Mouse (Mus musculus) MEL-GATA-1-ER (cell line): ENCODE measurements around the gene Thada.
"Not testable (repeated sequence)": the region's sequence is repeated elsewhere in the genome, so short reads cannot be mapped to it uniquely, and the experiment has no call there.

ENCODE experiments used
- DNase-seq: peaks from one replicate; pipeline ENCODE4 v3.0.0-alpha.2; 2012; ENCODE audit warnings: low read depth; ENCODE audit errors: extremely low read depth

Thada gene

GRCm38 (mm10) chr17:84187727-84188373 lies 278.2 kb downstream of the Thada start, which contains the start of gene Zfp36l2:
Zfp36l2 (minus strand) TSS chr17:84187947.
- peak; percentile 72 for DNase-seq

GRCm38 (mm10) chr17:84187264-84187663 lies 278.7 kb downstream of the Thada start:
- not testable (repeated sequence) for DNase-seq

GRCm38 (mm10) chr17:84186451-84187202 lies 279.4 kb downstream of the Thada start:
- DNase-seq, result no peak

- no peak for DNase-seq
These were observed 280.2 kb downstream of the Thada start for GRCm38 (mm10) chr17:84185581-84186450.

GRCm38 (mm10) chr17:84185011-84185411 lies 281.0 kb downstream of the Thada start:
- DNase-seq, result no peak

GRCm38 (mm10) chr17:84183291-84183781 lies 282.7 kb downstream of the Thada start:
- DNase-seq, result peak; percentile 68

GRCm38 (mm10) chr17:84182311-84183271 lies 283.4 kb downstream of the Thada start:
- DNase-seq, result no peak

GRCm38 (mm10) chr17:84181502-84182310 lies 284.3 kb downstream of the Thada start:
- DNase-seq, result peak; percentile 93

GRCm38 (mm10) chr17:84180715-84181501 lies 285.1 kb downstream of the Thada start:
- peak; percentile 93 for DNase-seq

GRCm38 (mm10) chr17:84179973-84180365 lies 286.0 kb downstream of the Thada start:
- DNase-seq, result no peak

GRCm38 (mm10) chr17:84179026-84179972 lies 286.7 kb downstream of the Thada start:
- no peak for DNase-seq

- no peak for DNase-seq
These were observed 288.5 kb downstream of the Thada start for GRCm38 (mm10) chr17:84177481-84177880.

- DNase-seq, result no peak
These were observed 289.6 kb downstream of the Thada start for GRCm38 (mm10) chr17:84176446-84176845.

- no peak for DNase-seq
These were observed 290.8 kb downstream of the Thada start for GRCm38 (mm10) chr17:84175196-84175595.

GRCm38 (mm10) chr17:84167377-84167776 lies 298.6 kb downstream of the Thada start:
- no peak for DNase-seq

- DNase-seq, result no peak
These were observed 299.7 kb downstream of the Thada start for GRCm38 (mm10) chr17:84166135-84166860.

GRCm38 (mm10) chr17:84165735-84166134 lies 300.3 kb downstream of the Thada start:
- DNase-seq, result no peak
